Mouse (Mus musculus): ENCODE measurements around the gene Ctnnd1. TPM values are rescaled to one million over a fixed set of nuclear protein-coding genes. Genes with fewer than 3 reads are reported as not detected.

The Ctnnd1 gene
- polyA plus RNA-seq, 1 experiment from 2014 or later = 57.6 TPM

GRCm38 (mm10) chr2:84669828-84670568 is 19.4 kb upstream of the Ctnnd1 start:
- H3K4me3 ChIP-seq = peak overlapping the region; percentile 97
- peaks cover 33% of the 10 kb centered on the region for H3K36me3 ChIP-seq
- H3K27ac ChIP-seq = peak overlapping the region; percentile 92
- no peaks in the 10 kb centered on the region for H3K27me3 ChIP-seq
- no peaks in the 10 kb centered on the region for H3K9me3 ChIP-seq (replicated peaks)
- ATAC-seq (replicated peaks; ENCODE audit: insufficient number of reproducible peaks, insufficient read depth, low FRiP score, low read depth) = peak; percentile 63
- H3K4me2 ChIP-seq = peak overlapping the region; percentile 79
- H3K9ac ChIP-seq = peak overlapping the region; percentile 96
- WGBS = 4% methylated on average over 39 of the region's 39 CpGs
- H3K4me1 ChIP-seq (replicated peaks) = peaks cover 14% of the 10 kb centered on the region

DNA sequence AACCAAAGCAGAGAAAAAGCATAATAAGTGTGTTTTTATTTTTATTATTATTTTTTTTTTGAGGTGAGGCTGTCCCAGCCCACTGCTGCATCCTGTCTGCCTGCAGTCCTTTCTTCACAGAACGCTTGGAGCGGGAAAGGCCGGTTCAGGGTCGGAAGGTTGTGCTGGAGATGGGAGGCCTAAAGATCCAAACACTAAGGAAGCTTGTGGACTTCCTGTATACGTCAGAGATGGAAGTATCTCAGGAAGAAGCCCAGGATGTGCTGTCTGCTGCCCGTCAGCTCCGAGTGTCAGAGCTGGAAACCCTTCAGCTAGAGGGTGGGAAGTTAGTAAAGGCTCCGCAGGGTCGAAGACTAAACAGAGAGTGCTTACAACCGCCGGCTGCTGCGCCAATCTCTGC is 15.5 kb upstream of the Ctnnd1 start:
- H3K4me3 ChIP-seq = no peak overlapping the region
- no peaks in the 10 kb centered on the region for H3K27me3 ChIP-seq
- peaks cover 13% of the 10 kb centered on the region for H3K4me1 ChIP-seq (replicated peaks)
- no peak for ATAC-seq (replicated peaks; ENCODE audit: insufficient number of reproducible peaks, insufficient read depth, low FRiP score, low read depth)
- no peaks in the 10 kb centered on the region for H3K9me3 ChIP-seq (replicated peaks)
- no peak overlapping the region for H3K9ac ChIP-seq
- H3K27ac ChIP-seq = peak overlapping the region; percentile 58
- H3K4me2 ChIP-seq = no peak overlapping the region
- WGBS = 53% methylated on average over 12 of the region's 12 CpGs
- H3K36me3 ChIP-seq = peaks cover 8% of the 10 kb centered on the region; the same call in 1 of the 2 replicates

DNA sequence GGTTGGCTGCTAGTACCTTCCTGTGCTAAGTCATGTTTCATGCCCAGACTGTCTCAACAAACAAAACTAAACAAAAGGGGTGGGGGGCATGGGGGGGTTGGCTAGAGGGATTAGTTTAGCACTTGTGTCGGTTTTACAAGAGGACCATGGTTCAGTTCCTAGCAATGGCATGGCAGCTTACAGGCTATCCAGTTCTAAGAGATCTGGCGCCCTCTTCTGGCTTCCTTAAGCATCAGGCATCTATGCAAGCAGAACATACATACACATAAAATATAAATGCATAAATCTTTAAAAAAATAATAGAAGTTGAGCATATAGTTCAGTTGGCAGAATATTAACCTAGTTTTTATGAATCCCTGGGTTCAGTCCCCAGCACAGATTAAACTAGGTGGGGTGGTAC is 12.3 kb upstream of the Ctnnd1 start:
- Histone ChIP-seq H3K27me3 (no peaks in the 10 kb centered on the region), H3K4me3 (no peak overlapping the region), H3K4me2 (no peak overlapping the region), H3K9me3 (replicated peaks) (no peaks in the 10 kb centered on the region), H3K36me3 (no peaks in the 10 kb centered on the region), H3K9ac (no peak overlapping the region), H3K27ac (no peak overlapping the region), H3K4me1 (replicated peaks) (0 out of 2 replicates have a peak, but pooled peaks cover 3% of the 10 kb centered on the region)
- 25% methylated on average over 2 of the region's 2 CpGs for WGBS
- no peak for ATAC-seq (replicated peaks; ENCODE audit: insufficient number of reproducible peaks, insufficient read depth, low FRiP score, low read depth)

GRCm38 (mm10) chr2:84660253-84660652 is 9.7 kb upstream of the Ctnnd1 start:
- Histone ChIP-seq H3K36me3 (no peaks in the 10 kb centered on the region), H3K27ac (no peak overlapping the region), H3K4me2 (no peak overlapping the region), H3K9me3 (replicated peaks) (no peaks in the 10 kb centered on the region), H3K4me1 (replicated peaks) (no peaks in the 10 kb centered on the region), H3K4me3 (no peak overlapping the region), H3K27me3 (no peaks in the 10 kb centered on the region), H3K9ac (no peak overlapping the region)
- no peak for ATAC-seq (replicated peaks; ENCODE audit: insufficient number of reproducible peaks, insufficient read depth, low FRiP score, low read depth)
- WGBS = 60% methylated on average over 3 of the region's 3 CpGs

- Histone ChIP-seq H3K27me3 (no peaks in the 10 kb centered on the region), H3K36me3 (no peaks in the 10 kb centered on the region), H3K9me3 (replicated peaks) (no peaks in the 10 kb centered on the region), H3K4me1 (replicated peaks) (no peaks in the 10 kb centered on the region), H3K4me2 (no peak within 1 kb of the TSS), H3K4me3 (no peak within 1 kb of the TSS), H3K9ac (no peak within 1 kb of the TSS), H3K27ac (no peak within 1 kb of the TSS)
- ATAC-seq (replicated peaks; ENCODE audit: insufficient number of reproducible peaks, insufficient read depth, low FRiP score, low read depth) = no peak
- WGBS = 93% methylated on average over 32 of the region's 32 CpGs
These were observed 8.2 kb upstream of the Ctnnd1 start, which contains the start of gene Btbd18 for GRCm38 (mm10) chr2:84658806-84659205. Btbd18 (plus strand) TSS chr2:84659079.

GRCm38 (mm10) chr2:84655864-84656263 is 5.3 kb upstream of the Ctnnd1 start:
- 67% methylated on average over 1 of the region's 1 CpGs for WGBS
- no peak for ATAC-seq (replicated peaks; ENCODE audit: insufficient number of reproducible peaks, insufficient read depth, low FRiP score, low read depth)
- H3K27me3 ChIP-seq = no peaks in the 10 kb centered on the region
- no peaks in the 10 kb centered on the region for H3K36me3 ChIP-seq
- H3K4me3 ChIP-seq = no peak overlapping the region
- H3K4me1 ChIP-seq (replicated peaks) = no peaks in the 10 kb centered on the region
- H3K4me2 ChIP-seq = no peak overlapping the region
- no peak overlapping the region for H3K27ac ChIP-seq
- no peaks in the 10 kb centered on the region for H3K9me3 ChIP-seq (replicated peaks)
- no peak overlapping the region for H3K9ac ChIP-seq

GRCm38 (mm10) chr2:84653354-84653753 is 2.8 kb upstream of the Ctnnd1 start:
- Histone ChIP-seq H3K36me3 (no peaks in the 10 kb centered on the region), H3K4me2 (no peak overlapping the region), H3K4me1 (replicated peaks) (no peaks in the 10 kb centered on the region), H3K27ac (no peak overlapping the region), H3K27me3 (no peaks in the 10 kb centered on the region), H3K9ac (no peak overlapping the region), H3K9me3 (replicated peaks) (no peaks in the 10 kb centered on the region), H3K4me3 (no peak overlapping the region)
- no peak for ATAC-seq (replicated peaks; ENCODE audit: insufficient number of reproducible peaks, insufficient read depth, low FRiP score, low read depth)

DNA sequence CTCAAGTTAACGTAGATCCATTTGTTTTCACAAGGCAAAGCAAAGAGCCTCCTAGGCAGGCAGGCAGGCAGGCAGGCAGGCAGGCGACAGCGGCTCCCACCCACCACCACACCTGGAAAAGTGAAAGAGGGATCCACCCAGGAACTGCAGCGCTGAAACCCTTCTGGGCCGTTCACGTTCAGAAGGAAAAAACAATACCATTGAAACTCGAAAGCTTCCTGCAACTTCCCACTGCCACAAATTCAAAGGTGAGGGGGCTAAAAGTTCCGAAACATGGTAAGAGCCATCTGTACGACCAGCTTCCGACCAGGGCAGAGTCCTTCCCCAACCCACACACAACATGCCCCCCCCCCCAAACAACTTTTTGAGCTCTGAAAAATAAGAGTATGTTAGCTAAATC is 891 bp downstream of the Ctnnd1 start:
- no peak for ATAC-seq (replicated peaks; ENCODE audit: insufficient number of reproducible peaks, insufficient read depth, low FRiP score, low read depth)
- under 1% methylated on average over 10 of the region's 10 CpGs for WGBS
- no peaks in the 10 kb centered on the region for H3K27me3 ChIP-seq
- H3K4me2 ChIP-seq = peak overlapping the region; percentile 63
- peak overlapping the region; percentile 80 for H3K9ac ChIP-seq
- peaks cover 26% of the 10 kb centered on the region for H3K4me1 ChIP-seq (replicated peaks)
- peak overlapping the region; percentile 98 for H3K27ac ChIP-seq
- no peaks in the 10 kb centered on the region for H3K36me3 ChIP-seq
- H3K4me3 ChIP-seq = peak overlapping the region; percentile 71
- H3K9me3 ChIP-seq (replicated peaks) = no peaks in the 10 kb centered on the region

DNA sequence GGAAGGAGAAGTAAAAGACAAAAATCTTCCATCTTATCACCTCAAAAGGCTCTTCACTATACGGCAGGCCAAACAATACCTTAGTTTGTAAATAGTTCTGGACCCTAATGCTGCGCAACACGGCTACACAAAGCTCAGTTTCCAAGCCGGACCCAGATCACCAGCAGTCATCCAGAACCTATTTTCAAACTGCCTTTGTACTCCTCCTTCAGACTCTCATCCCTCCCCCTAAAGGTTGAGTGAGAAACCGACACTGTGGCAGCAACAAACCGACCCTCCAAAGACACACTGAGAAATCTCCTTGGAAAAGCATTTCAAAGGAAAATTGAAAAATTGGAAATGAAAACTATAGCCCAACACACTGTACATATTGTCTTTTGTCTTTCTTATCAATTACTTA is 2.2 kb downstream of the Ctnnd1 start:
- whole genome bisulfite sequencing = 14% methylated on average over 6 of the region's 6 CpGs

GRCm38 (mm10) chr2:84647051-84647568 is 3.5 kb downstream of the Ctnnd1 start:
- peak overlapping the region; percentile 71 for H3K4me3 ChIP-seq
- 79% methylated on average over 6 of the region's 6 CpGs for WGBS
- ATAC-seq (replicated peaks; ENCODE audit: insufficient number of reproducible peaks, insufficient read depth, low FRiP score, low read depth) = no peak

More for the DNA sequence above, 2.2 kb downstream of the Ctnnd1 start:
- H3K36me3 ChIP-seq = no peaks in the 10 kb centered on the region
- no peaks in the 10 kb centered on the region for H3K9me3 ChIP-seq (replicated peaks)
- peak overlapping the region; percentile 71 for H3K4me3 ChIP-seq
- H3K4me1 ChIP-seq (replicated peaks) = peaks cover 34% of the 10 kb centered on the region
- no peak for ATAC-seq (replicated peaks; ENCODE audit: insufficient number of reproducible peaks, insufficient read depth, low FRiP score, low read depth)
- H3K4me2 ChIP-seq = peak overlapping the region; percentile 63
- peak overlapping the region; percentile 53 for H3K9ac ChIP-seq
- no peaks in the 10 kb centered on the region for H3K27me3 ChIP-seq
- peak overlapping the region; percentile 60 for H3K27ac ChIP-seq

DNA sequence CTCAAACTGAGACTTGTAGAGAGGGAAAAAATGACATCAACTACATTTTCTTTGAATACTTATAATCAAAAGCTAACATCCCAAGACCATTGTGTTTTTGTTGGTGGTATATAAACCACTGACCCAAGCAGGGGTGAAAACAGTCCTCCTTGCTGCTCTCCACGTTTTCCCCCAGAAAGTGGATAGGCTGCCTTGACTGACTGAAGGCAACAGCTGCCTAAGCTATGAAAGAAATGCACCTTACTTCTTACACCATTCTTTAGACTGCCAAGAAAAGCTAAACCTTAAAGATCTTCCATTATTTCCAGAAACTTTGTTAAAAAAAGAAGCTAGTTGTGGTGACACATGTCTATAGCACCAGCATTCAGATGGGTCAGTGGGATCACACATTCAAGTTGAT is 4.4 kb downstream of the Ctnnd1 start:
- H3K4me3 ChIP-seq = no peak overlapping the region

More at GRCm38 (mm10) chr2:84647051-84647568, 3.5 kb downstream of the Ctnnd1 start:
- Histone ChIP-seq H3K27me3 (no peaks in the 10 kb centered on the region), H3K9me3 (replicated peaks) (no peaks in the 10 kb centered on the region), H3K4me1 (replicated peaks) (peaks cover 44% of the 10 kb centered on the region), H3K9ac (no peak overlapping the region), H3K36me3 (no peaks in the 10 kb centered on the region), H3K27ac (peak overlapping the region; percentile 6; the same call in 1 of the 2 replicates), H3K4me2 (peak overlapping the region; percentile 63)

DNA sequence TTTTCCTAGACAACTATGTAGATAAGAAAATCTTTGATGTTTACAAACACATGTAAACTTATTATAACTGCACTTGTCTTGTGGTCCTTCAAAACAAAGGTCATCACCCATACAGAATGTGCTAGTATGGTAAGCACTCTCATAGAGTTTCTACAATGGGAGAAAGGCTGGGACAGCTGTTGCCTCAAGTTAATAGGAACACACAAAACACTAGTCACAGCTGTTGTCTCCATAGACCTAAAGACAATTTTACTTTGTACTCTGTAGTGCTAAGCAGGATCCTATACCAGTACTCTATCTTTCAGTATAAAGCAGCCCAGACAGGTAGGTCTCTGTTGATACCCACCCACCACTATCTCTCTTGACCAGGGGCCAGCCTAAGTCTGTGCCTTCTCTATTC is 9.7 kb downstream of the Ctnnd1 start:
- peak overlapping the region; percentile 8; the same call in 1 of the 2 replicates for H3K27ac ChIP-seq
- H3K9ac ChIP-seq = no peak overlapping the region
- no peaks in the 10 kb centered on the region for H3K27me3 ChIP-seq
- no peaks in the 10 kb centered on the region for H3K36me3 ChIP-seq
- peaks cover 85% of the 10 kb centered on the region for H3K4me1 ChIP-seq (replicated peaks)
- no peak overlapping the region for H3K4me2 ChIP-seq
- no peaks in the 10 kb centered on the region for H3K9me3 ChIP-seq (replicated peaks)
- no peak overlapping the region for H3K4me3 ChIP-seq
- no peak for ATAC-seq (replicated peaks; ENCODE audit: insufficient number of reproducible peaks, insufficient read depth, low FRiP score, low read depth)

More for the DNA sequence above, 4.4 kb downstream of the Ctnnd1 start:
- ATAC-seq (replicated peaks; ENCODE audit: insufficient number of reproducible peaks, insufficient read depth, low FRiP score, low read depth) = no peak
- Histone ChIP-seq H3K27ac (peak overlapping the region; percentile 38), H3K4me1 (replicated peaks) (peaks cover 53% of the 10 kb centered on the region), H3K27me3 (no peaks in the 10 kb centered on the region), H3K9me3 (replicated peaks) (no peaks in the 10 kb centered on the region), H3K4me2 (peak overlapping the region; percentile 11; the same call in 1 of the 2 replicates), H3K9ac (no peak overlapping the region), H3K36me3 (no peaks in the 10 kb centered on the region)
- 5% methylated on average over 1 of the region's 1 CpGs for WGBS

All from heart, embryonic 15.5 days (tissue).